Mouse (Mus musculus): ENCODE measurements around the gene Nbas. TPM values are rescaled to one million over a fixed set of nuclear protein-coding genes. Genes with fewer than 3 reads are reported as not detected.

The Nbas gene
- total RNA-seq (2012; rRNA removed), result 32.2 and 47.7 TPM in 2 replicates

- H3K9me3 ChIP-seq (ENCODE audit: control insufficient read depth, insufficient read depth, low read depth, low read length), result no peaks in the 10 kb centered on the region
- H3K4me3 ChIP-seq (ENCODE audit: insufficient read depth in 1 of 2, low read depth in 1 of 2, low read length in 2 of 2, poor library complexity in 1 of 2, severe bottlenecking in 1 of 2), result peak within 1 kb of the TSS; percentile 86 to 89
- H3K4me1 ChIP-seq (ENCODE audit: control insufficient read depth in 2 of 2, insufficient read depth in 2 of 2, low read length in 2 of 2, poor library complexity in 1 of 2), result no peaks in the 10 kb centered on the region
- in situ Hi-C loops (cut with MboI; ENCODE audit: low sequenced_read_pairs in 2 of 2, unreplicated experiment in 2 of 2), result no loop called here
- TF ChIP-seq CHD2 (IDR thresholded peaks at IDR 0.05; ENCODE audit: low read depth, low read length) (no peak), ZC3H11A (IDR thresholded peaks at IDR 0.05; ENCODE audit: borderline replicate concordance, low read depth, low read length) (no peak), ZNF384 (IDR thresholded peaks at IDR 0.05; ENCODE audit: low read depth, low read length) (no peak), HCFC1 (IDR thresholded peaks at IDR 0.05; ENCODE audit: borderline replicate concordance, insufficient read depth, low read length) (no peak), MAFK (IDR thresholded peaks at IDR 0.05; ENCODE audit: insufficient read depth, low read depth, low read length) (no peak)
- DNase-seq (ENCODE audit: low read depth, low spot score), result peak; percentile 55
- H3K27ac ChIP-seq (ENCODE audit: insufficient read depth, low read depth, low read length, poor library complexity, severe bottlenecking), result no peak within 1 kb of the TSS
- H3K9ac ChIP-seq (ENCODE audit: insufficient read depth, low read depth, low read length, poor library complexity, severe bottlenecking), result peak within 1 kb of the TSS; percentile 89
- no peaks in the 10 kb centered on the region for H3K36me3 ChIP-seq (ENCODE audit: control insufficient read depth, insufficient read depth, low read length, poor library complexity, severe bottlenecking)
These were observed at the start of gene Nbas for GRCm38 (mm10) chr12:13268826-13269449. Nbas (plus strand) TSS chr12:13269133.

- Histone ChIP-seq H3K36me3 (ENCODE audit: control insufficient read depth, insufficient read depth, low read length, poor library complexity, severe bottlenecking) (peaks cover 28% of the 10 kb centered on the region), H3K9ac (ENCODE audit: insufficient read depth, low read depth, low read length, poor library complexity, severe bottlenecking) (no peak overlapping the region), H3K4me3 (ENCODE audit: insufficient read depth in 1 of 2, low read depth in 1 of 2, low read length in 2 of 2, poor library complexity in 1 of 2, severe bottlenecking in 1 of 2) (no peak overlapping the region), H3K4me1 (ENCODE audit: control insufficient read depth in 2 of 2, insufficient read depth in 2 of 2, low read length in 2 of 2, poor library complexity in 1 of 2) (no peaks in the 10 kb centered on the region), H3K27ac (ENCODE audit: insufficient read depth, low read depth, low read length, poor library complexity, severe bottlenecking) (no peak overlapping the region), H3K9me3 (ENCODE audit: control insufficient read depth, insufficient read depth, low read depth, low read length) (no peaks in the 10 kb centered on the region)
- TF ChIP-seq ZNF384 (IDR thresholded peaks at IDR 0.05; ENCODE audit: low read depth, low read length), result no peak
- TF ChIP-seq CHD2 (IDR thresholded peaks at IDR 0.05; ENCODE audit: low read depth, low read length), result no peak
- in situ Hi-C loops (cut with MboI; ENCODE audit: low sequenced_read_pairs in 2 of 2, unreplicated experiment in 2 of 2), result loop anchor here in 1 of 2 experiments (25.0 kb wide), 1 partner anchor 1955 kb away; no protein-coding TSS in a partner anchor
- DNase-seq (ENCODE audit: low read depth, low spot score), result no peak
These were observed 26.5 kb upstream of the Nbas start for GRCm38 (mm10) chr12:13242453-13242852.

- no peaks in the 10 kb centered on the region for H3K9me3 ChIP-seq (ENCODE audit: control insufficient read depth, insufficient read depth, low read depth, low read length)
- peaks cover 3% of the 10 kb centered on the region for H3K36me3 ChIP-seq (ENCODE audit: control insufficient read depth, insufficient read depth, low read length, poor library complexity, severe bottlenecking)
- DNase-seq (ENCODE audit: low read depth, low spot score), result peak; percentile 67
- peak within 1 kb of the TSS; percentile 92 to 100 for H3K4me3 ChIP-seq (ENCODE audit: insufficient read depth in 1 of 2, low read depth in 1 of 2, low read length in 2 of 2, poor library complexity in 1 of 2, severe bottlenecking in 1 of 2)
- TF ChIP-seq HCFC1 (IDR thresholded peaks at IDR 0.05; ENCODE audit: borderline replicate concordance, insufficient read depth, low read length) (peak; percentile 79), MAFK (IDR thresholded peaks at IDR 0.05; ENCODE audit: insufficient read depth, low read depth, low read length) (no peak)
- in situ Hi-C loops (cut with MboI; ENCODE audit: low sequenced_read_pairs in 2 of 2, unreplicated experiment in 2 of 2), result loop anchor here in 1 of 2 experiments (25.0 kb wide), 1 partner anchor 1962 kb away; no protein-coding TSS in a partner anchor
- H3K9ac ChIP-seq (ENCODE audit: insufficient read depth, low read depth, low read length, poor library complexity, severe bottlenecking), result peak within 1 kb of the TSS; percentile 100
- H3K4me1 ChIP-seq (ENCODE audit: control insufficient read depth in 2 of 2, insufficient read depth in 2 of 2, low read length in 2 of 2, poor library complexity in 1 of 2), result 0 out of 4 replicates have a peak, but pooled peaks cover 0 to 2% of the 10 kb centered on the region in 2 experiments
- peak within 1 kb of the TSS; percentile 47 for H3K27ac ChIP-seq (ENCODE audit: insufficient read depth, low read depth, low read length, poor library complexity, severe bottlenecking)
These were observed 20.0 kb upstream of the Nbas start, which contains the start of gene Ddx1 for GRCm38 (mm10) chr12:13248691-13249572. Ddx1 (minus strand) TSS chr12:13249213.

- no peak for DNase-seq (ENCODE audit: low read depth, low spot score)
- Histone ChIP-seq H3K9me3 (ENCODE audit: control insufficient read depth, insufficient read depth, low read depth, low read length) (no peaks in the 10 kb centered on the region), H3K36me3 (ENCODE audit: control insufficient read depth, insufficient read depth, low read length, poor library complexity, severe bottlenecking) (peaks cover under 1% of the 10 kb centered on the region), H3K27ac (ENCODE audit: insufficient read depth, low read depth, low read length, poor library complexity, severe bottlenecking) (no peak overlapping the region), H3K4me1 (ENCODE audit: control insufficient read depth in 2 of 2, insufficient read depth in 2 of 2, low read length in 2 of 2, poor library complexity in 1 of 2) (0 out of 4 replicates have a peak, but pooled peaks cover 0 to 2% of the 10 kb centered on the region in 2 experiments), H3K9ac (ENCODE audit: insufficient read depth, low read depth, low read length, poor library complexity, severe bottlenecking) (no peak overlapping the region), H3K4me3 (ENCODE audit: insufficient read depth in 1 of 2, low read depth in 1 of 2, low read length in 2 of 2, poor library complexity in 1 of 2, severe bottlenecking in 1 of 2) (peak overlapping the region in 1 of 2 experiments; percentile 92; a peak in 3 of 4 replicates)
- in situ Hi-C loops (cut with MboI; ENCODE audit: low sequenced_read_pairs in 2 of 2, unreplicated experiment in 2 of 2), result loop anchor here in 1 of 2 experiments (25.0 kb wide), 1 partner anchor 1962 kb away; no protein-coding TSS in a partner anchor
- TF ChIP-seq HCFC1 (IDR thresholded peaks at IDR 0.05; ENCODE audit: borderline replicate concordance, insufficient read depth, low read length), result no peak
- no peak for TF ChIP-seq ZNF384 (IDR thresholded peaks at IDR 0.05; ENCODE audit: low read depth, low read length)
- no peak for TF ChIP-seq ZC3H11A (IDR thresholded peaks at IDR 0.05; ENCODE audit: borderline replicate concordance, low read depth, low read length)
- no peak for TF ChIP-seq CHD2 (IDR thresholded peaks at IDR 0.05; ENCODE audit: low read depth, low read length)
- TF ChIP-seq MAFK (IDR thresholded peaks at IDR 0.05; ENCODE audit: insufficient read depth, low read depth, low read length), result no peak
These were observed 19.4 kb upstream of the Nbas start for GRCm38 (mm10) chr12:13249573-13249919.
